Mouse (Mus musculus) granulocyte monocyte progenitor cell, adult 5-6 weeks (primary cell): ENCODE measurements around the gene Kat8. TPM values are rescaled to one million over a fixed set of nuclear protein-coding genes. Genes with fewer than 3 reads are reported as not detected.
"Not testable (repeated sequence)": the region's sequence is repeated elsewhere in the genome, so short reads cannot be mapped to it uniquely, and the experiment has no call there.

ENCODE experiments used
- ATAC-seq: replicated peaks from 2 replicates; pipeline ENCODE4 v1.8.0; 2016; ENCODE audit warnings: mild to moderate bottlenecking, moderate TSS enrichment, inconsistent platforms; ENCODE audit not compliant: poor library complexity, severe bottlenecking
- total RNA-seq, 2 experiments: library from RNA; stranded (forward) in 1 of 2; stranded (reverse) in 1 of 2; fragments of 200-712, 200-1000 nt in 1 of 2; fragments of >200 nt in 1 of 2; fragmentation: Nextera tagmentation in 1 of 2; gene quantifications; 2 replicates each; pipeline ENCODE4 v1.2.3; 2014 to 2017

Kat8 gene
- total RNA-seq, 2 experiments from 2014 or later, result 18.1 to 20.4 TPM

DNA sequence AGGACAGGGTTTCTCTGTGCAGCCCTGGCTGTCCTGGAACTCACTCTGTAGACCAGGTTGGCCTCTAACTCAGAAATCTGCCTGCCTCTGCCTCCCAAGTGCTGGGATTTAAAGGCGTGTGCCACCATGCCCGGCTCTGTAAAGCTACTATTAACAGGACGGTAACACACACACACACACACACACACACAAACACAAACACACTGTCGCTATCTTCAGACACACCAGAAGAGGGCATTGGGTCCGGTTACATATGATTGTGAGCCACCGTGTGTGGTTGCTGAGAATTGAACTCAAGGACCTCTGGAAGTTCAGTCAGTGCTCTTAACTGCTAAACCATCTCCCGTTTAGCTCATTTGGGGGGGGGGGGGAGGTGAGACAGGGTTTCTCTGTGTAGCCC, 16.4 kb upstream of the Kat8 start:
- not testable (repeated sequence) for ATAC-seq

DNA sequence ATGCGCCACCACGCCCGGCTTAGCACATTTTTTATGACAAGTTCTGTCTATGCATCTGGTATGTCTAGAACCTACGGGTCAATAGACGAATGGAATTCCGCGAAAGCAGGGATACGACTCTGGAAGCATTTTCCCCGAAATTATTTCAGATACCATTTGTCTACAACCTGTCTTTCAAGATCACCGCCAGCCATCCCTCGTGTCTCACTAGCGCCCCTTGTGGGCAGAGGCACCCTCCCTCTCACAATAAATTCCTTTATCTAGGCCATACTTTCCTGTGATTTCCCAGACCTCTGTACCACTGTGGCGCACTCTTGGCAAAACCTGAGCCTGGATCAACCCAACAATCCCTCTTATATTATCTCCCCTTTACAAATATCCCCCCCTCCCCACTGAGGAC, 15.9 kb upstream of the Kat8 start:
- ATAC-seq, result no peak

- ATAC-seq, result no peak
Measured at GRCm38 (mm10) chr7:127897542-127897941, 14.8 kb upstream of the Kat8 start.

- no peak for ATAC-seq
Measured at GRCm38 (mm10) chr7:127898179-127898956, 13.9 kb upstream of the Kat8 start.

DNA sequence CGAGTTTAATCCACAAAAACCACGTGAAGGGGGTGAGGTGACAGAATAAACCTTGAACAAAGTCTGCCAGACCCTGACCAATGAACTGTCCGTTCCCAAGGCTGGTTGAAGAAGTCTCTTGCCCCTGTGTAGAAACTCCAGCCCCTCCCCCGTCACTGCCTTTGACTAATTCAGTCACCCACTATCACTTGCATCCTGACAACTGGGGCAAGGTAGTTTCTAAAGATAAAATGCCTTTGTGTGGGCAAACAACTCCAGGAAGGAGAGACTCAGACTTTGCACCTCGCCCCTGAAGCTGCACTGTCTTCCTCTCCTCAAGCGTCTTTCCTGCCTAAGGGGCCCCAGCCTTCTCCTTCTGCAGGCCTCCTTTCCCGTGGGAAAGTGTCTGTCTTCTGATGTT, 12.3 kb upstream of the Kat8 start:
- no peak for ATAC-seq

- no peak for ATAC-seq
Measured at GRCm38 (mm10) chr7:127901772-127902171, 10.5 kb upstream of the Kat8 start.

DNA sequence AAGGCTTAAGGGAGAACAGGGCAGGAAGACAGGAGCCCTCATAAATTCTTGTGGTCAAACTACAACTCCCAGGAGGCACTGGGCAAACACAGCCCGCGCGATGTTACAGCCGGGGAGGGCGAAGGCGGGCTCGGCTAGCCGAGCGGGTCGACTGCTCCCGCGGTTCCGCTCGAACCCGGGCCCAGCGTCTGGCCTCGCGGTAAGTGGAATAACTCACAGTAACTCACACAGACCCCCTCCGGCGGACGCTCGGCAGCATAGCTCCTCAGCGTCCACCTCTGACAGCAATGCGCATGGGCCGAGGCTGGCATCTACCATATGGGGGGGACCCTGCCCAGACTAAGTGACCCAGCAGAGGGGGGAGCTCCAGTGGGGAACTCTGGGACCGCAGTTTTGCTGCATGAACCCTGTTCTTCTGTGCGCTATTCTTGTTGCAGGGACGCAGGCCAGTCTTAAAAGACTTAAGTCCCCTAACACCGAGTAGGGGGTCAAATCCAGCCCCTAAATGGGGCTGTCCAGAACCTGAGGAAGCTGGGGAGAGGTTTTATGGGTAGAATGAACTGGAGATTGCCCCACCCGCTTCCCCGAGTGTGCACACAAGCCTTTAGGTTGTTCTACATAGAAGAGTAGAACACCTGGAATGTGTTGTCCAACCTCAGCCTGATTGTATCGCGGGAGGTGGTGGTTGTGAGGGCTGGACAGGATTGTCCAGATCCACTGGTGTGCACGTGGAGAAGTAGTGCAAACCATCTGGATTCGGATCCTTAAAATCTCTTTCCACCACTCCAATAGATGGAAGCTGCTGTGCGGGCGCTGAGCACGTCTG, 8.1 kb upstream of the Kat8 start, which contains the start of gene Bckdk:
Gene Bckdk, plus strand, starts transcription at position 112 of the 826 bp plus-strand sequence.
- ATAC-seq, result peak; percentile 83

DNA sequence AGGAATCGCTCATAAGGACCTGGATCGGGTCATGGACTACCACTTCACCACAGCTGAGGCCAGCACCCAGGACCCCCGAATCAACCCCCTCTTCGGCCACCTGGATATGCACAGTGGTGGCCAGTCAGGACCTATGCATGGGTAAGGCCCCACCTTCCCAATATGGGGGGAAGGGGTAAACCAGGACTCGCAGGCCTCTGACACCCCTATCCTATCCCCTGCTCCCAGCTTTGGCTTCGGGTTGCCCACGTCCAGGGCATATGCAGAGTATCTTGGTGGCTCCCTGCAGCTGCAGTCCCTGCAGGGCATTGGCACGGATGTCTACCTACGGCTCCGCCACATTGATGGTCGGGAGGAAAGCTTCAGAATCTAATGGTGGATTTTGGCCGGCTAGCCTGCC, 4.4 kb upstream of the Kat8 start:
- ATAC-seq, result no peak

DNA sequence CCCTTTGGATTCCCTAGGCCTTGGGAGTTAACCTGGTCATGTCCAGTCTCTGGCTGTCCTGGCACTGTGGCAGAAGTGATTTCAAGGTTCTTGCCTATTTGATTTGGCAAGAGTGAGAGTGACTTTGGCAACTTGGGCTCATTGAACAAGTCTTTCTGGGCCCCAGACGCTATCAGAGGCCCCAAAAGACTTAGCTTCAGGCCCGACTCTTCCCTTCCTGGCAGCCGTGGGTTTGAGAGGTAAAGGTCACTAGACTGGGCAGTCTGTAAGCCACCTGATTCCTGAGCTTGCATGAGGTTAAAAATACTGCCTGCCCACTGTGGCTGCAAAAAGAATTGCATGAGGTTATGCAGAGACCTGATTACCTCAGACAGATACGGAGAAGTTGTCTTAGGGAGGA, 3.7 kb upstream of the Kat8 start:
- no peak for ATAC-seq

DNA sequence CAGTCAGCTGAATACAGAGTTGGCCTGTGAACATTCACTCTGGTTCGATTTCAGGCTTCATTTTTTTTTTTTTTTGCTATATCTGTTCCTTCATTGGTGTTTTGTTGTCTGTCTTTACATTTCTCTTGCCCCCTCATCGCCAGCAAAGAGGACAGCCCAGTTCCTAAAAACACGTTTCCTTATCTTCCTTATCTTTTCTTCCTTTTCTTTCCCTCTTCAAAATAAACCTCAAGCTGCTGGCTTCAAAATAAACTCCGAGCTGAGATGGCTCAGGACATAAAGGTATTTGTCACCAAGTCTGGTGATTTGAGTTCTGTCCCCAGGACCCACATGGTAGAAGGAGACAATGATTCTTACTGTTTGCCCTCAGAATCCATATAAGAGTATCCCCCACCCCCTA, 622 bp downstream of the Kat8 start:
- no peak for ATAC-seq

DNA sequence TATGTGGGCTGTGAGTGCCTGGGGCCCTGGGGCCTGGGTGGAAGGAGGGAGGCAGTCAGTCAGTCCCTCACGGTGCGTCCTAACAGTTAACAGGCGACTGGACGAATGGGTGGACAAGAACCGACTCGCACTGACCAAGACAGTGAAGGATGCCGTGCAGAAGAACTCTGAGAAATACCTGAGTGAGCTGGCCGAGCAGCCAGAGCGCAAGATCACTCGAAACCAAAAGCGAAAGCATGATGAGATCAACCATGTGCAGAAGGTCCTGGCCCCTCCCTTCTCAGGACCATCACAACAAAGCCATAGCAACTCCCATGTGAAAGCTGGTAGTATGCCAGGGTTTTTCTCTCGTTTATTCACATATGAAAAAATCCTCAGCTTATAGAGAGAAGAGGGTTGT, 3.0 kb downstream of the Kat8 start:
- ATAC-seq, result no peak

DNA sequence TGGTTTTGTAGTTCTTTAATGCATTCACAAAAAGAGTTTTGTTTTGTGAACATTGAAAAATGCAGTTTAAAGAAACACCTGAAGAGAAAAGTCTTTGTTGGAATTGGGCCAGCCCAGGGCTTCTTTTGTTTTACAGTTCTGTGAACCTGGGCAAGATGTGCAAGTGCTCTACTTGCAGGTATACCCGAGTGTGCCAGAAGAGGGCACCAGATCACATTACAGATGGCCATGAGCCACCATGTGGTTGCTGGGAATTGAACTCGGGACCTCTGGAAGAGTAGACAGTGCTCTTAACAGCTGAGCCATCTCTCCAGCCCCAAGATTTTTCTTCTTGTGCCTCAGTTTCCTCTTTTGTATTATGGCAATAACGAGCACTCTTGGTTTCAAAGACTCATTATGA, 5.9 kb downstream of the Kat8 start:
- ATAC-seq, result 0 out of 2 replicates have a peak, but pooled peaks have one; percentile 28

DNA sequence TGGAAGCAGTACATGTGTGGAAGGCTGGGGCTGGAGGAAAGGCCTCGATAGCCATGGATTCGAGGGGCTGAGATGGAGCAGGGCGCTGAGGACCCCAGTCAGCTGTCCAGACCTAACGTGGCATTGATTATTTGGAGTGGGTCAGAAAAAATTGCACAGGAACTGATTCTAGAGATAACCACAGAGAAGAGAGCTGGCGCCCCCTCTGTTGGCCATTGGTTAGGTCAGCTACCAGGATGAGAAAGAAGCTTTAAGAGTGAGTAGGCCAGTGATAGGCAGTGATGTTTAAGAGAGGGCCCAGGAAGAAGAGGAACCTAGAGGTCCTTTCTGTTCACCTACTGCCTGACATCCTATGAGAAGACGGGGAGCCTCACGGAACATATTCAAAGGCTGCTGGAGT, 7.0 kb downstream of the Kat8 start:
- peak; percentile 43 for ATAC-seq

DNA sequence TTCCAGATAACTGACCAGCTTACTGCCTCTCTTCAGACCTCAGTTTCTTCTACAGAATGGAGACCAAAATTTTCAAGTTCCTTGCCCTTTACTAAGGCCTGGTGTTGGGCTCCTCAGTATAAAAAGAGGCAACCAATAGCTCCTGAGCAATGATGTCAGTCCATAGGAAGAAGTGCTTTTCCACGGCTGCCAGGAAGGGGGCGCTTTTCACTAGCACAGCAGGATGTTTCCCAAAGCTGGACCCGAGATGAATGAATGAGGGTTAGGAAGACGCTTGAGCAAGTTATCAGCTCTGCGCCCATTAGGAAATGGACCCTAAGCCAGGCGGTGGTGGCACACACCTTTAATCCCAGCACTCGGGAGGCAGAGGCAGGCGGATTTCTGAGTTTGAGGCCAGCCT, 9.2 kb downstream of the Kat8 start:
- ATAC-seq, result peak; percentile 46

- ATAC-seq, result peak; percentile 79
Measured at GRCm38 (mm10) chr7:127922451-127923275, 10.3 kb downstream of the Kat8 start.

- no peak for ATAC-seq
Measured at GRCm38 (mm10) chr7:127923714-127924113, 11.4 kb downstream of the Kat8 start.

GRCm38 (mm10) chr7:127925252-127925651, 12.9 kb downstream of the Kat8 start:
- ATAC-seq, result no peak

DNA sequence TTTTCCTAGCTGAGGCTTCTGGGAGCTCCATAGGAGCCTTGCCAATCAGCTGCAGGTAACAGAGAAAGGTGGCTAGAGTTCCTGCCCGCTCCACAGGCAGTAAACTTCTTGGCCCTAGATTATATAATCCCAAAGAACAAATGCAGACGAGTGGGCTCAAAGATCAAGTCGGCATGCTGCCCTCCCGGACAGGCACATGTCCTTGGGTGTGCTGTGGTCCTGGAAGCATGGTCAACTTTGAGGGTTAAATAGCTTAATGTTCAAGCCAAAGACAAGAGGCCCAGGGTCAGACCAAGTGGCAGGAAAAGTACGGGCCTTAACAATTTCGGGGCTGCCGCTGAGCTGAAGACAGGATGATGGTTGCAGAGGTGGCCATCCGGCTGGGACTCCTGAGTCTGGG, 13.8 kb downstream of the Kat8 start:
- ATAC-seq, result no peak

- no peak for ATAC-seq
Measured at GRCm38 (mm10) chr7:127926846-127927245, 14.5 kb downstream of the Kat8 start.

DNA sequence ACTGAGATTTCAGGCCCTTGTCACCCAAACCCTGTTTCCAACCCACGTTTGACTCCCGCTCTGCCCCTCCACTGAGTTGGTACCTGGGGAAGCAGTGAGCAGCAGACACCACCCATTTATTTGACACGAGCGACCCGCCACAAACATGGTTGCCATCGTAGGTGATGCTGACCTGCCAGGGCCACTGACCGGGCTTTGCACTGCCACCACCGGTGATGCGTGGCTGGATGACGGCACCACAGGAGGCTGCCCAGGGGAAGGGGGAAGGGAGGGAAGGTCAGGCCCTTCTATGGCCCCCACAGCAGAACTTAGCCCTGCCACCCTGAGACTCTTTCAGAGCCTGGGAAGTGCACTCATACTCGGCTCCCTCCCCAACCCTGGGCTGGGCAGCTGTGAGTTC, 15.4 kb downstream of the Kat8 start:
- ATAC-seq, result no peak

GRCm38 (mm10) chr7:127928596-127928995, 16.3 kb downstream of the Kat8 start:
- ATAC-seq, result no peak
